Mouse (Mus musculus) heart, postnatal 0 days (tissue): ENCODE data around the gene Dusp1.

Experiments used
- CTCF ChIP-seq: IDR thresholded peaks from 2 replicates; pipeline ENCODE4 v1.5.1; 2016; ENCODE audit warnings: antibody characterized with exemption, control low read depth, low read depth
- EP300 ChIP-seq: IDR thresholded peaks from 2 replicates; pipeline ENCODE4 v1.6.1; 2016; ENCODE audit warnings: antibody characterized with exemption, low read depth

GRCm38 (mm10) chr17:26563476-26563875, 1.5 kb upstream of the Dusp1 start:
- no peak for TF ChIP-seq CTCF
- TF ChIP-seq EP300: no peak
